Mouse (Mus musculus) kidney, adult 2 months (tissue): Measurements from ENCODE around the gene Rora. TPM values are rescaled to one million over a fixed set of nuclear protein-coding genes. Genes with fewer than 3 reads are reported as not detected.

Experiments used
- DNase-seq: peaks from one replicate; pipeline ENCODE4 v3.0.0; 2021
- H3K27ac ChIP-seq: fragments of 200-500 bp; 2 replicates; pipeline ENCODE4 v1.5.1; 2012; ENCODE audit warnings: low read depth, low read length, control low read depth, inconsistent platforms; ENCODE audit not compliant: insufficient read depth
- H3K27me3 ChIP-seq: fragments of 200-500 bp; replicated peaks from 2 replicates; pipeline ENCODE4 v1.6.1; 2012; ENCODE audit warnings: mild to moderate bottlenecking, moderate library complexity, low read length, inconsistent platforms; ENCODE audit not compliant: control insufficient read depth, insufficient read depth
- H3K36me3 ChIP-seq: fragments of 200-500 bp; 2 replicates; pipeline ENCODE4 v1.6.1; 2012; ENCODE audit warnings: mild to moderate bottlenecking, moderate library complexity, low read length, inconsistent platforms; ENCODE audit not compliant: control insufficient read depth, insufficient read depth
- H3K4me1 ChIP-seq: fragments of 200-500 bp; 2 replicates; pipeline ENCODE4 v1.6.1; 2011; ENCODE audit warnings: low read length; ENCODE audit not compliant: control insufficient read depth, insufficient read depth
- H3K4me3 ChIP-seq: fragments of 200-500 bp; 2 replicates; pipeline ENCODE4 v1.5.1; 2011; ENCODE audit warnings: mild to moderate bottlenecking, low read depth, low read length, control low read depth; ENCODE audit not compliant: insufficient read depth
- CTCF ChIP-seq: fragments of 200-500 bp; conservative IDR thresholded peaks from 2 replicates; pipeline ENCODE4 v1.5.1; 2011; ENCODE audit warnings: low read depth, mild to moderate bottlenecking, control low read depth, low read length, moderate library complexity, mixed read lengths; ENCODE audit not compliant: insufficient read depth, insufficient read length
- POLR2A ChIP-seq: fragments of 200-500 bp; IDR thresholded peaks from one replicate; pipeline ENCODE4 v1.6.1; 2011; ENCODE audit warnings: low read depth, low read length, control low read depth
- WGBS: fragments of 180-500 bp; shearing (Covaris S2); methylation state at CpG from one replicate; pipeline ENCODE4 v1.1.7; 2018; 5-methylcytosine and 5-hydroxymethylcytosine counted together
- polyA plus RNA-seq: library from polyadenylated mRNA; depleted of rRNA; stranded (reverse); fragments of >200 nt; gene quantifications from 2 replicates; pipeline ENCODE4 v1.2.3, GENCODE M21; 2012; rRNA removed

Rora gene
- 15.5 and 18.2 TPM in 2 replicates for polyA plus RNA-seq

DNA sequence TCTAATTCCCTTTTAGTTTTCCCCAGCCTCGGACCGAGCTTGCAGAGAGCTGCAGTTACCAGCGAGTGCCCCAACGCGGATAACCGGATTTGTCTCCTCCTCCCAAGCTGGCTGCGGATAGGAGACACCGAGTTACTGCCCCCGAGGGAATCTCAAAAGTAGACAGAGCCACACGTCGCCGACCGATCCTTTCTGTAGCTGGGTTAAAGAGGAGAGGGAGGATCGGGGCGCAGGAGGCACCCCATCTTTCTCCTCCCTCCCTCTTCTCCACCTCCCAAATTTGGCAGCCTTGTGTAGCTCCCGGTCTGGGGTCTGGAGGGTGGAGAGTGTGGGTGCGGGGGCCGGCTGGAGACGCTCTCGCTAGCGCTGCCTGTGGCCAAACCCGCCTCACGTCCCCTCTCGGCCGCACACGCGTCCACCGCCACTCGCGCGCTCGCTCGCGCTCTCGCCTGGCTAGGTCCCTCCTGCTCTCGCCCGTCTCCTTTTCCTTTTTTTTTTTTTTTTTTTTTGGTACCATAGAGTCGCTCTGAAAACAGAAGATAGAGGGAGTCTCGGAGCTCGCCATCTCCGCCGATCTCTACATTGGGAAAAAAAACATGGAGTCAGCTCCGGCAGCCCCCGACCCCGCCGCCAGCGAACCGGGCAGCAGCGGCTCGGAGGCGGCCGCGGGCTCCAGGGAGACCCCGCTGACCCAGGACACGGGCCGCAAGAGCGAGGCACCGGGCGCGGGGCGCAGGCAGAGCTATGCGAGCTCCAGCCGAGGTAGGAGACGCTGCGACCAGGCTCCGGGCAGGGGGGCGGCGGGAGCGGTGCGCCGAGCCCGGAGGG is at the start of gene Rora:
Rora (plus strand) TSS at position 576 of the 828 bp plus-strand sequence.
- under 1% methylated on average over 72 of the region's 72 CpGs for WGBS

DNA sequence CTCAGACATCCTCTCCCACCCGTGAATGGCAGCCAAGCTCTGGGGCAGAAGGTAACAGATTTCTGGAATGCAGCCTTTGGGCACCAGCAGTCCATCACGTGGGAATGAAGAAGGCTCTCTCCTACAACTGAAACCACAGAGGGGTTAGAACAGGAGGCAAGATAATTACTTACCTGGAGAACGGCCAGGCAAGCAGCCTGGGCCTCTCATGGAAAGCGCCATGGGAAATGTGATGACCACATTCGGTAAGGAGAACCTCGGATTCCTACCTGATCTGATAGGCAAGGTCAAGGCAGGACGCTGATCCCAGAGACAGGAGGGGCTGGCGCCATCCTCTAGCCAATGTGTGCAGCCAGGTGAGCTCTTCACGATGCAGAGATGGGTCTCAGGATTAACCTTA is 39.6 kb upstream of the Rora start:
- Histone ChIP-seq H3K27me3 (no peaks in the 10 kb centered on the region), H3K4me1 (no peaks in the 10 kb centered on the region), H3K36me3 (no peaks in the 10 kb centered on the region), H3K27ac (no peak overlapping the region), H3K4me3 (no peak overlapping the region)
- no peak for TF ChIP-seq CTCF
- TF ChIP-seq POLR2A: no peak
- 81% methylated on average over 9 of the region's 9 CpGs for WGBS
- no peak for DNase-seq

More for the DNA sequence above, at the start of gene Rora:
- peak; percentile 61 for DNase-seq
- Histone ChIP-seq H3K27ac (no peak within 1 kb of the TSS), H3K36me3 (no peaks in the 10 kb centered on the region), H3K4me3 (peak within 1 kb of the TSS; percentile 84), H3K27me3 (no peaks in the 10 kb centered on the region), H3K4me1 (no peaks in the 10 kb centered on the region)
- TF ChIP-seq CTCF: 0 out of 2 replicates have a peak, but pooled peaks have one; percentile 10
- TF ChIP-seq POLR2A: no peak

DNA sequence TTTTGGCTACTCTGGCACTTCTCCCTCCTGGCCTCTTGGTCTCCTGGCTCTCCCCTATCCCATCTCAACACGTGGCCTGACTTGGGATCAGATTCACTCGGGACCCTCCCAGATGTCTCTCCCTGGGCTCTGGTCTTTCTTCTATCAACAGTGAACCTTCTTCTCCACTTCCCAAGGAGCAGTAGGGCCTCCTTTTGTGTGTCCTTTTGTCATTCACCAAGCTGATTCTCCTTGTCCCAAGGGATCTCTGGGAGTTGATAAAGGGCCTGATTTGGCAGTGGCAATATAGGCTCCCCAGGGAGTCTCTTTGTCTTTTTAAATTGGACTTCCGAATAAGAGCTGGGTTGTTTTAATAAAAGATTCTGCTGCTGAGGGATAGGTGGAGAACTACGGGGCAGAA is 36.5 kb upstream of the Rora start:
- no peaks in the 10 kb centered on the region for H3K36me3 ChIP-seq
- WGBS: 31% methylated on average over 4 of the region's 4 CpGs
- no peak overlapping the region for H3K27ac ChIP-seq
- no peaks in the 10 kb centered on the region for H3K4me1 ChIP-seq
- DNase-seq: no peak
- no peaks in the 10 kb centered on the region for H3K27me3 ChIP-seq
- TF ChIP-seq POLR2A (no peak), CTCF (no peak)
- H3K4me3 ChIP-seq: no peak overlapping the region

DNA sequence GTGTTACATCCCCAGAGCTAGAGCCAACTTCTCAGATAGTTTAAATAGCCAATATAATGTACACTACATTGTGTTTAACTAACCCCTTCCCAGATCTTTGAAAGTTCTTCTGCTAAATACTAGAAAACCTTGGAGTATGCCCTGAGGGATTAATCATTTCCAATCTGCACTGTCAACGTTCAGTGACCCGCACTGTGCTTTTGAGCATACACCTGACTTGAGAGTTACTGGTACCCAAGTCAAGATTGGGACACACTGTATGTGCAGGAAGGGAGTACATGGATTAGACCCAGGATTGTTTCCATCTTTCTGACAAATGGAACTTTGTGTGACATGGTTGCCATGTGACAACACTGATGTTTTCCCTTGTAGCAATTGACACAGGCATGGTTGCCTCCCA is 33.5 kb upstream of the Rora start:
- Histone ChIP-seq H3K4me3 (no peak overlapping the region), H3K27me3 (no peaks in the 10 kb centered on the region), H3K27ac (no peak overlapping the region), H3K4me1 (no peaks in the 10 kb centered on the region), H3K36me3 (no peaks in the 10 kb centered on the region)
- peak; percentile 31 for DNase-seq
- WGBS: 51% methylated on average over 2 of the region's 2 CpGs
- TF ChIP-seq POLR2A (no peak), CTCF (no peak)

DNA sequence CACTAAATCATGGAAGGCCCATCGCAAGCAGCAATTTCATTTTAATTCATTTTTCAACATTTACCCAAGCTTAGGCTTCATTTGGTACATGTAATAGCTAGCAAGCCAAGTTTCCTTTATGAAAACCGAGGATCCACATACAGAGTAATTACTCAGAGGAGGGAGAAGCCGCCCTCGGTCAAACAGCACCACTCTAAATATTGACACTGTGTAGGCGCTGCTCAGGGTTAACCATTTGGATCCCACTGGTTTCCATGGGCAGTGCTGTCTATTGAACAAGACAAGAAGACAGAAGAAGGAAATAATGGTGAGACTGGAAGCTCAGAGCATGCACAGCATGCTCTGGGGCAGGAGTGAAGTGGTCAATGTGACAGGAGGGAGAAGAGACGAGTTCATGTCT is 33.1 kb upstream of the Rora start:
- WGBS: 72% methylated on average over 6 of the region's 6 CpGs
- Histone ChIP-seq H3K27ac (no peak overlapping the region), H3K4me1 (no peaks in the 10 kb centered on the region), H3K36me3 (no peaks in the 10 kb centered on the region), H3K4me3 (no peak overlapping the region), H3K27me3 (no peaks in the 10 kb centered on the region)
- no peak for DNase-seq
- TF ChIP-seq POLR2A (no peak), CTCF (no peak)

DNA sequence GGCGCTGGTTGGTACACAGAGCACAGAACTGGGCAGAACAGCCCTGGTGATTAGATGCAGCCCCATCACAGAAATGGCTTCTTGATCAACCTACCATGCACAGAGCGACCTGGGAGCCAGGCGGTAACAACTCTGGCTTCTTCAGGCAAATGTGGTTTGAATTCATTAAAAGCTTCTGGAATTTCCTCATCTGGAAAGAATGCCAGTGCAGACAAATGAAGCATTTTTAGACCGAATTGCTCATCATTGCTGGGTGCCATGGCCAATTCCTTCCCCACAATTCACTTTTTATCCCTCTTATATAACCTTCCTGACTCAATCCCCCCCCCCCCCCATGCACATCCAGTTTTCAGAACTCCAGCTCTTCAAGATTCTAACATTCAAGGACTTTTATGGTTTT is 28.6 kb upstream of the Rora start:
- no peaks in the 10 kb centered on the region for H3K4me1 ChIP-seq
- DNase-seq: no peak
- WGBS: 53% methylated on average over 4 of the region's 4 CpGs
- H3K36me3 ChIP-seq: no peaks in the 10 kb centered on the region
- TF ChIP-seq POLR2A (no peak), CTCF (no peak)
- H3K4me3 ChIP-seq: no peak overlapping the region
- no peak overlapping the region for H3K27ac ChIP-seq
- no peaks in the 10 kb centered on the region for H3K27me3 ChIP-seq

DNA sequence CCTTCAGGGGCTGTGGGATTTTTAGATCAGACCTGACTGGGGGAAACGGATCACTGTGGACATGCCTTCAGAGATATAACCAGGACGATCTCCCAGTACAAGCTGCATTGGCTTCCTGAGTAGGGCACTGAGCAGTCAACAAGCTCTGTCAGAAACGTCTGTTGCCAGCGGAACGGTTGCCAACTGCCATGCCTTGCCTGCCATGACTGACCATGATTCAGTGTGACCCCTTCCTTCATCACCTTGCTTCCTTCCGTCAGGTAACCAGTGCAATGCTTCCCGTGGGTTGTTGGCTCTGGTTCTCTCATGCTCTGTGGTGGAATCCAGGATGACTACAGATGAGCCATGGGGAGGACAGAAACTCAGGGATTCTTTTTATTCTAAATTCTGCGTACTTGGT is 16.3 kb upstream of the Rora start:
- no peaks in the 10 kb centered on the region; the same call in 1 of the 2 replicates for H3K27me3 ChIP-seq
- 85% methylated on average over 8 of the region's 8 CpGs for WGBS
- no peaks in the 10 kb centered on the region for H3K4me1 ChIP-seq
- TF ChIP-seq POLR2A (no peak), CTCF (no peak)
- no peak overlapping the region for H3K27ac ChIP-seq
- no peak for DNase-seq
- no peaks in the 10 kb centered on the region for H3K36me3 ChIP-seq
- no peak overlapping the region for H3K4me3 ChIP-seq
